Mouse (Mus musculus) erythroblast, embryonic 14.5 days (primary cell): ENCODE measurements around the gene Atg4d.

Experiments used
- GATA1 ChIP-seq: IDR thresholded peaks from 2 replicates; pipeline ENCODE4 v1.6.1; 2012; ENCODE audit warnings: low read length, inconsistent platforms, mixed read lengths
- TAL1 ChIP-seq: IDR thresholded peaks from 3 replicates; pipeline ENCODE4 v1.6.1; 2012; ENCODE audit warnings: low read length, inconsistent platforms, mixed read lengths

DNA sequence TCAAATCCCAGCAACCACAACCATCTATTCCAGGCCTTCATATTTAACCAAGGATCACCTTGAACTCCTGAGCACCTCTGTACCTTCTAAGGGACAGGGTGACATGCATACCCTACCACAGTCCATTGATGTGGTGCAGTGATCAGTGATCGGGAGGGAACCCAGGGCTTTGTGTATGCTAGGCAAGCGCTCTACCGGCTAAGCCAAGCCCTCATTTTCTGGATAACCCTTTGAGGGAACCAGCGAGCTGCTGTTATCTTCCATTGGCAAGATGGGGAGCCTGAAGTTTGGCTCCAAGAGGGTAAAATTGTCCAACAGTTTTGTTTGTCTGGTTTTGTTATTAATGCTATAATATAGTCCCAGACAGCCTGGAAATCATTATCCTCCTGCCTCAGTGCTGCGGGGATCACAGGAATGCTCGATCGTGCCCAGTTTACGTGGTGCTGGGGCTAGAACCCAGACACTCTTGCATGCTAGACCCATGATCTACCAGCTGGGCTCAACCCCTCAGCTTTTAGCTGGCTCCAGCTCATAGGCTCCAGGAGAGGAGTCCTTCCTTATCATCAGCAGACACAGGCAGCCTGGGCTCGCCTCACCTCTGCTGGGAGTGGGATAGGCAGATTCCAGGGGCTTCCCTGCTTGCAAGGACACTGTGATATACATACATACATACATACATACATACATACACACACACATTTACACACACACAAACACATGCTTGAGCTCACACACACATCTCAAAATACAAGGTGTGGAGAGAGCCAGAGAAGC lies 49.5 kb downstream of the Atg4d start:
- TF ChIP-seq TAL1 (peak; percentile 43; the same call in 2 of the 3 replicates), GATA1 (no peak; the same call in 1 of the 2 replicates)
